Mouse (Mus musculus): ENCODE measurements at regions not wholly inside any gene's neighbourhood (a gene's known extent, or its start where the extent isn't known, plus 50 kb on each side); places are given as distances from the start of the nearest gene placed in this dataset.
A peak's percentile ranks its signal among the peaks of the same experiment; 100 is the strongest.
"Not testable (repeated sequence)": the region's sequence is repeated elsewhere in the genome, so short reads cannot be mapped to it uniquely, and the experiment has no call there.

DNA sequence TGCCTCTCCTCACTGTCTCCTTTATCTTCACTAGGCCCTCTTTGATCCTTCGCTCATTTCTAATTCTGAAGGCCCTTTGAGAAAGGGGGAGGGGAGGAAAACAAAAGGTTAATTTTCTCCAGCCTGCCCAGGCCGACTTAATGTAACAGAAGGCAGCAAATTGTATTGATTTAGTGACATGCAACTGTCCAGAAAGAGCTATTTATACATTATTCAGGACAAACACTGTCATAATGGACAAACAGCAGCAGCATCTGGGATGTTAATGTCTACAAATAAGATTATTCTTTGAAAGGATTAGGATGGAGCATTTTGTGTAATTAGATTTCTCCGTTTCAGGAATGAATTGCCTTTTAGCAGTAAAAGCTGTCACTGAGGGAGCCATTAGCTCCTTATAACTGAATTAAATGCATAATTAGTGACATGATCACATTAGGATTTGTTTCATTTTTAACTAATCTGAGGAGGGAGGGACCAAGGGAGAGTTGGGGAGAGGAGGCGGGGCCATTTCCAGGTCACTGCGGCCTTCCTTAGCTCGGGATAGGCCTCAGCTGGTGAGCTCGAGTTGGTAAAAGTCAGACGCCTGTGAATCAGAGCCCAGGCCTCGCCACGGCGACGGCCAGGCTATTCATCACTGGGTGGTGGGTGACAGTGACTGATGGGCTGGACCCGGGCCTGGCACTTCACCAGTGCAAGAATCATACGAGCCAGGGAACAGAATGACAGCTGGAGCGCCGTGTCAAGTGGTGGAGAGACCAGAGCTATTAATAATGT is 167.7 kb downstream of the Nkx6-1 start:
- DNase-seq = no peak

DNA sequence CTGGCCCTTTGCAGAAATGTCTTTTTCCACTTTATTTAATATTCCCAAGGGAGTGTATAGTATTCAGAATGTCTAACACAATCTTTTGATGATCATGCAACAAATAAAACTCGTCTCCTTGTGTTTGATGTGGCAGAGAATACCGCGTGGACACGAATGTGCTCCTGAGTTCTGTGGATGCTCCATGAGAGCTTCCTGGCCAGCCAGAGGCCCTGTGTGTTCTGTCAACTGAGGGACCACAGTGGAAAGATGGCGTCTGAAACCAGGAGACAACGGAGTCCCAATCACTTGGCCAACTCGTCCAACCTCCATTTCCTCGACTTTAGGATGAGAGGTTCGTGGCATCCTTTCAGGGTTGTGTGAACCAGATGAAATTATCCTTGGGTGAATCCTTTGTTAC is 168.6 kb downstream of the Nkx6-1 start:
- DNase-seq = no peak

- no peak for DNase-seq
Measured at GRCm38 (mm10) chr5:101445792-101446191, 219.0 kb downstream of the Nkx6-1 start.

- no peak for DNase-seq
Measured at GRCm38 (mm10) chr5:101441782-101442181, 223.0 kb downstream of the Nkx6-1 start.

DNA sequence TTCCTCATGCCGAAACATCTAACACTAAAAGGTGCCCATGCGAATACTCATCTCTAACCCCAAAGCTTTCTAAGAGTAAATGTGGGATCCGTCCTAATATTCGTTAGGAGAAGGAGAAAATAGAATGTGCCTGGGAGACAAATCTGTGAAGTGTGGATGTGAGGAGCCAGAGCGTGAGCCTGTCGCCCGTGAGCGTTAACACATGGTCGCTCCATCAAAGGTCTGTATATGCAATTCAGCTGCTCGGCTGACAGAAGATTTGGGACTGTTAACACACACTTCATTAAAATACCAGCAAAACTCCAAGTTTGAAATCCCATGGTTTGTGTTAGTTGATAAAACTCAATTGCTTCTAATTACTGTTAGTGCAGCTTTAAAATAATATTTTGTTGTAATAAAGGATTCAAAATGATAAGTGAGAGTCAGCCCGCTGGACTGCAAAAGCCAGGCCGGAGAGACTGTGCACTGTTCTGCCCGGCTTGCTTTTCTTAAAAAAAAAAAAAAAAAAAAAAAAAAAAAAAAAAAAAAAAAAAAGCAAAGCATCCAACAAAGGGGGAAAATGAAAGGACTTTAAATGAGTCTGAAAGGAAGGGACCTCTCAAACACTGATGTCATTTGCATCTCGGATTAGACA is 227.0 kb downstream of the Nkx6-1 start:
- DNase-seq = no peak

DNA sequence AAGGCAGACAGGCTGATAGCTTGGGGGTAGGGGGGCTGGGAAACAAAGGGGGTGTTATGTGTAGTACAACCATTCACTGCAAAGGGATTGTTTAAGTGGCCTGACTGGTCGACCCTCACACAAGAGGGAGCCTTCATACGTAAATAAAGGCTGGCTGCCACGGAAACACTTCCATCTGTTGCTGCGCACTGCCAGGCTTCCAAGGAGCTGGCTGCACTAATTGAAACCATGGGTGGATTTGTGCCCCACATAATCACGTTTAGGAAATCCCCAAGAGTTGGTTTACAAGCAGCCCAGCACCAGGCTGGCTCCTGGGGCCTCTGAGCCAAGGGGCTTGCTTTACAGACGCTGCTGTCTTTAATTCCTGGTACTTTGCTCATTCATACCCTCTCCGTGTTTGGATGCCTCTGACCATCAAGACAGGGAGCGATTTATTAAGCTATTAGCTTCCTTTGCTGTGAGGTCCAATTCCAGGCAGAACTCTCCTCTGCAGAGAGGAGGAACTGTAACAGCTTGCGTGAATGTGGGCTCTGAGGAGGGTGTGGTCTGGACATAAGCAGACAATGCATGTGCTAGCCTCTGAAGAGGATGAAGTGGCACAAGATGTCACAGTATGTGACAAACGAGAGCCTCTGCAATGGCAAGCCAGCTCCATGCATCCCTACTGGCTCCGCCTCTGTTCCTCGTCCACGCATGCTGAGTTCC is 238.6 kb downstream of the Nkx6-1 start:
- no peak for DNase-seq

GRCm38 (mm10) chr5:101384316-101384715 is 280.5 kb downstream of the Nkx6-1 start:
- no peak for DNase-seq

DNA sequence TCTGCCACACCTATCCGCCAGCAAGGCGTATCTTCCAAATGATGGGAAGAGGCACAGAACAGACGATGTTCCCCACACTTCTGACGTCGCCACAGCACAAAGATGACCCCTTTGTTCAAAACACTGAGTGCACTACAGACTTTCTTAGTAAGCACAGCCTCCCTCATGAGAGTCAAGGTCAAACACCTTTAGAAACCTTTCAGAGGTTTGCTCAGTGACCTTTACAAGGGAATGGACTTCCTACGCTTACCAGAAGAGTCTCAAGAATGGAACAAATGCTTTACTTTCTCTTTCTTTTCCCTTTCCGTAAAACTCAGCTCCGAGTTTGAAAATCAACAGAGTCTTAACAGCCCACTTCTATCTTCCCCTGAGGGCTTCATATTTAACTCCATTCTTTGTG is 283.4 kb downstream of the Nkx6-1 start:
- DNase-seq = no peak

DNA sequence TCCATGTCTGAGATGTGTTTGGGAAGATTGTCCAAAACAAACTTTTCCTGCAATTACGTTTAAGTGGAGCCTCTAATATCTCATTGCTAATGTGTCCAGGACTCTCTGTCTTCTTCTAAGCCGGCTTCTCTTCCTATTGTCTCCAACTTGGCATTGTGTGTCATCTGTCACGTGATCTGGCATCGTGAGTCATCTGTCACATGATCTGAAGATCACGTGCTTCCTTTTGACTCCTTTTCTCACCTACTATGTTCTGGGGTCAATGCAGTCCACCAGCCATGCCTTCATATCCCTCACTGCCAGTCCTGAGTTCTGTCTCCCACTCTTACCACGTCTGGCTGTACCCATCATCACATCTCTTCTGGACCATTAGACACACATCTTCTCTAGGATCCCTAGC is 288.1 kb downstream of the Nkx6-1 start:
- DNase-seq = no peak

GRCm38 (mm10) chr5:101374129-101374528 is 290.7 kb downstream of the Nkx6-1 start:
- DNase-seq = no peak

GRCm38 (mm10) chr5:101372204-101372603 is 292.6 kb downstream of the Nkx6-1 start:
- no peak for DNase-seq

GRCm38 (mm10) chr5:101365364-101365763 is 299.4 kb downstream of the Nkx6-1 start:
- peak; percentile 5 for DNase-seq

DNA sequence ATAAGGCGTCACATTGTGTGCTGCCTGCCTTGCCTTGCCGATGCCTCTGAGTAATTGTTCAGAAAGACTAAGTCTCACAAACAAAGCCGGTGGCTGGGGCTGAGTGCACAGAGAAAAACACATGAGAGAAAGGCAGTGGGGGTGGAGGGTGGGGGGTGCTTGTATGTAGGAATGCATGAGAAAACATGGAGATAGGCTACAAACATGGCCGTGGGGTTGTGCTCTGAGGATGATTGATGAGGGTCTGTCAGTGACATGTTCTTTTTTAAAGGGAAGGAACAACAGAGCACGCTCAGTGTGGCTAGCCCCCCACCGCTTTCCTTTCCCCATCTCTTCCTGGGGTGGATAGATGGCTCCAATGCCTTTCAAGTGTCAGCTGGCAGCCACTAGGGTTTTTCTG is 304.8 kb downstream of the Nkx6-1 start:
- no peak for DNase-seq

DNA sequence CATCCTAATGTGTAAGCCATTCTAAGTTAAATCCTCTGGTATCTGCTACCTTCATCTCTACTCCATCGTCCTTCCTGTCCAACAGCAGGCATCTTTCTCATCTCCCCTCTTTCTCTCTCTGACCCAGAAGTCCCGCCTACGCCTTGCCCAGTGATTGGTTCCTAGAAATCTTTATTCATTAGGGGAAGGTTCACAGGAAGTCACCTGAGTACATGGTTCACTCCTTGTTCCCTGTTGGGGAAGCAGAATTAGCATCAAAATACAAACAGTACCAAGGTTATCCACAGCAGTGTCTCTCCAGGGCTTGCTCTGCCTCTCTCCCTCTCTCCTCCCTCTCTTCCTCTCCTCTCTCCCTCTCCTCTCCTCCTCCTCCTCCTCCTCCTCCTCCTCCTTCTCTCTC is 319.4 kb downstream of the Nkx6-1 start:
- DNase-seq = no peak

DNA sequence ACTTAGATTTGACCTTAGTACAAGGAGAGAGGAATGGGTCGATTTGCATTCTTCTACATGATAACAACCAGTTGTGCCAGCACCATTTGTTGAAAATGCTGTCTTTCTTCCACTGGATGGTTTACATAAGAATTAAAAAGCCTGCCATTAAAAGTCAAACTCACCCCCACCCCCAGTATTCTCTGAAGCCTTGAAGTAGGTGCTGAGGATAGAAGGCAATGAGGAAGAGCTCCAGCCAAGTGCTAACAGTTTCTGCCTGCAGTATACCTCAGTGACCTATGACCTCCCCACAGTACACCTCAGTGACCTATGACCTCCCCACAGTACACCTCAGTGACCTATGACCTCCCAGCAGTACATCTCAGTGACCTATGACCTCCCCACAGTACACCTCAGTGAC is 328.4 kb downstream of the Nkx6-1 start:
- not testable (repeated sequence) for DNase-seq

DNA sequence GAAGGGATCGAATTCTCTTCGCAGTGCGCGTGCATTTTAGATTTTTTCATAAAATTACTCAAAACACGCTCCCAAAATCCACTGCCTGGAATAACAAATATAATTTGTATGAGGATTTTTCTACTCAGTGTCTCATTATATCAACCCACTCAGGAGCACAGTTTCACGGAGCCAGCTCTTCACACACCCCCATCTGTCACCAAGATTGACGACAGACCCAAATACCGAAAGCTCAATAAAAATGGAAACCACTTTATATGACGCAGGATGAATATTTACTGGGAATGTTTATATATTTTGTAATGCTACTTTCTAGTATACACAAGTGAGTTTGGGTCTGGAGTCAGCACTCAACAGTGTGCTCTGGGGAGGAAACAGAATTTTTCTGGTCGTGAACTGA is 333.0 kb downstream of the Nkx6-1 start:
- no peak for DNase-seq

DNA sequence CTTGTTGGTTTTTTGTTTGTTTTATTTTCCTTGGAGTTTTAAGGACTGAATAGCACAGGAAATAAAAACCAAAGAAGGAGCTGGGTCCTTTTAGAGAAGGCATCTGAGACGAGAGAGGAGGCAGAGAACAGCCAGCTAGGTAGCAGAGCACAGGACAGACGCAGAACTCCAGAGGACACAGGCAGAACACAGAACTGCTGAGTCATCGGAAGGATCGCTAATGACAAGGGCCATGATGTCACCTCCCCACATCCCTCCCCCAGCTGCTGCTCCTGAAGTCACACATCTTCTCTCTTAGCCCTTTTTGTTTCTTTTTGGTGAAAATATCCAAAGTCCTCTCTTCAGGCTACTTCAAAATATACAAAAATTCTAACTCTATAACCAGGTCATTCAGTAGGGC is 338.7 kb downstream of the Nkx6-1 start:
- no peak for DNase-seq

DNA sequence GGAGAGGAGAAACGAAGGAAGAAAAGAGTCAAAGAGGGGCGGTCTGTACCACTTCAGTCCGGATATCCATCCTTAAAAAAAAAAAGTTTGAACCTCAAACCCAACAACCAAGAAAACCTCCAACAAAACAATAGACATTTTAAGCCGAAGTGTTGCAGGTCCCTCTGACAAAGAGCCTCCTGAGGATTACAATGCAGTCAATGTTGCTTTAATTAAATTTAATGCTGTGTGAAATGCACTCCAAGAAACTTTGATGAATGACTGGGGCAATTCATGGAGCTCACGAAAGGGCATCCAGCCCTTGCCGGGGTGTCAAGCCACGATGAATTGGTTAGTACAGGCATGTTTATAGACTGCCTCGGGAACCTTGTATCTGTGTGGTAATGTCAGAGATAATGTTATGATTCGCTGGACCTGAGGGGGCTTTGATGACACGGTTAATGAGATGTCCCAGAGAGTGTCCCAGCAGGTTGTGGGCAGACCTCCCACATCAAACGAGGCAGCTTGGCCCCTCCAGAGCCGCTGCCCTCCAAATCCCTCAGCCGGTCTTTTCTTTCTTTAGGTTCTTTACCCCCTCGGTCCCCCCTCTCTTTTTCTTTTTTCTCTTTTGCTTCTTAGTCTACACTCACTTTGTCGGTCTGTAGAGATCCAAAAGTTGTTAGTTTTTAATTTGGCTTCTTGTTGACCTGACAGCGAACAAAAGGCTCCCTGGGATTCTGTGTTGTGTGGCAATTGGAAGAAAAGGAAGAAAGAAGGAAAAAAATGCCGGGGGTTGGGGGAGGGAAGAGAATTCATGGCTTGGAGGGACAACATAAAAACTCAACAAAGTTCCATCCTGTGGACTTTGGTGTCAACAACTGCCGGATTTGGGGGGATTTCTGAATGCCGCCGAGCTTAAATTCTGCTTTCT is 341.5 kb downstream of the Nkx6-1 start:
- DNase-seq = no peak

- no peak for DNase-seq
Measured at GRCm38 (mm10) chr5:101299986-101300385, 364.8 kb downstream of the Nkx6-1 start.

DNA sequence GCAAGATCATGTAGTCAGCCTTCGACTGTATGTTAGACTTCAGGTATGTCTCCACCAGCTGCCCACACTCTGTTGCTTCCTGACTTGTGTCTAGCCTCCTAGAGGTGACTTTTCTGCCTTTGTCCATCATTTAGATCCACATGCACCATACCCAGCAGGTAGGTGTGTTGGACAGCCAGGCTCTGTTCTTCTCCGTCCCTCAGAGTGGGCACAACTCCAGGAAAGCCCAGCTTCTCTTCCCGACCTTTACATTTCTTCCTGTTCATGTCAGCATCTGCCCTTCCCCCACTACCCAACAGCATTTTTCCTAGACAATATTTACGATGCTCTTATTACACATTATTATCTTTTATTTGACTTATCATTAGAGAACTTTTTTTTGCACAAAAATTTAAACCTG is 366.4 kb downstream of the Nkx6-1 start:
- DNase-seq = no peak

DNA sequence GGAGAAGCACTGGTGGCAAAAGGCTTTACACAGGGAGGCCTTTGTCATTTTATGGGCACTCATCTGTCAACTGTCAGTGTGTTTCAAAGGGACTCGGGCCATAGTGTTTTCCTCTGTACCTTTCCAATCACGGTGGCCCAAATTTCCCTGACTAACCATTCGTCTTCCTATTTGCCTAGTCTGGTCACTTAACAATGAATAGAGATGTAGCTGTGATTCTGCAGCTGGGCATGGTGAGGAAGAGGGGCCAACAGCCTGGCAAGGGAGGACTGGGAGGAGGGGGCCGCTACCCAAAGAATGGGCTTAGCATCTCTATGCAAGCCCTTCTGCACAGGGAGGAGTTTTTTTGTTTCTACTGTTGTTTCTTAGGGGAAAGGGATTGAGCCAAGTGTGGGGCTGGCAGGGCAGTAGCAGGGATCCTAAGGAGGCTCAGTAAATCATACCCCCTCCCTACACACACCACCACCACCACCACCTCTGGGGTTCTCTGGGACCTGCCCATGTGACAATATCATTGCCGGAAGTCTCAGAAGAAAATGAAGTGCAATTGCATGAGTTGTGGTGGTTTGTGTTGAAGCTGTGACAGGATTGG is 367.2 kb downstream of the Nkx6-1 start:
- no peak for DNase-seq

DNA sequence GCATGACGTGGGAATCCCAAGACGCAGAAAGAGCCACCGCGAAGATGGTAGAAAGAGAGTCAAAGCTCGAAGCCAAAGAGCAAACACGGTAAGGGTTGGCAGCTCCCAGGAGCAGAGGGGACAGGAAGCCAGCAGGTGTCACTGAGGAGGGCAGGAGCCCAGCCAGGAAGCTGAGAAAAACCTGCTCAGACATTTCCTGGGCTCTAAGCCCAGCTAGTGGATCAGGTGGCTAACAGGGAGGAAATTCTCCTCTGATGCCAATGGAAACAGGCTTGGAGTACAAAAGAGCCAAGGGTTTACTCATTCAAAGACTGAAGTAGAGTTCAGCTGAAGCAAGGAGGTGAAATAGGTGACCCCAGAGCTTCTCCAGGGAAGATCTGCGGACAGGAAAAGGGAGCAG is 368.9 kb downstream of the Nkx6-1 start:
- no peak for DNase-seq

DNA sequence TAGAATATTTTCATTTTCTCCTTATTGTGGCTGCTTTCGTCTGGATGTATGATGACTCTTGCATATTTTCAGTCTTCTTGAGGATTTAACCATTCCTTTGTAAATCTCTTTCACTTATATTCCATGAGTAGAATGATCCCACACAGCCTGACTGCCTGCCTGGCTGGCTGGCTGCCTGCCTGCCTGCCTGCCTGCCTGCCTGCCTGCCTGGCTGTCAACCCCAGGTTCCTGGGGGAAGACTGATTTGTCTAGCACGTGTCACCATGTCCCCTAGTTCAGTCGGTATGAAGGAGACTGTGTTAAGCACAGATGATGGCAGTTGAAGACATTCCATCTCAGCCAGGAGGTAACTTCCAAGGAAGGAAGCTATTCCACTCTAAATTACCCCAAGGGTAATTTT is 370.8 kb downstream of the Nkx6-1 start:
- DNase-seq = no peak

Measured in thymus, postnatal 14 days (tissue).